Mouse (Mus musculus) effector memory CD4-positive, alpha-beta T cell, adult 5 months (primary cell): Measurements from ENCODE around the gene Gabpb2. TPM values are rescaled to one million over a fixed set of nuclear protein-coding genes. Genes with fewer than 3 reads are reported as not detected.

Experiments used
- polyA plus RNA-seq: library from polyadenylated mRNA; unstranded; fragments of 100-300 nt; shearing (Covaris generic); gene quantifications from one replicate; pipeline ENCODE4 v1.2.1, GENCODE M21; 2017

Gene Gabpb2
- 29.2 TPM for polyA plus RNA-seq

DNA sequence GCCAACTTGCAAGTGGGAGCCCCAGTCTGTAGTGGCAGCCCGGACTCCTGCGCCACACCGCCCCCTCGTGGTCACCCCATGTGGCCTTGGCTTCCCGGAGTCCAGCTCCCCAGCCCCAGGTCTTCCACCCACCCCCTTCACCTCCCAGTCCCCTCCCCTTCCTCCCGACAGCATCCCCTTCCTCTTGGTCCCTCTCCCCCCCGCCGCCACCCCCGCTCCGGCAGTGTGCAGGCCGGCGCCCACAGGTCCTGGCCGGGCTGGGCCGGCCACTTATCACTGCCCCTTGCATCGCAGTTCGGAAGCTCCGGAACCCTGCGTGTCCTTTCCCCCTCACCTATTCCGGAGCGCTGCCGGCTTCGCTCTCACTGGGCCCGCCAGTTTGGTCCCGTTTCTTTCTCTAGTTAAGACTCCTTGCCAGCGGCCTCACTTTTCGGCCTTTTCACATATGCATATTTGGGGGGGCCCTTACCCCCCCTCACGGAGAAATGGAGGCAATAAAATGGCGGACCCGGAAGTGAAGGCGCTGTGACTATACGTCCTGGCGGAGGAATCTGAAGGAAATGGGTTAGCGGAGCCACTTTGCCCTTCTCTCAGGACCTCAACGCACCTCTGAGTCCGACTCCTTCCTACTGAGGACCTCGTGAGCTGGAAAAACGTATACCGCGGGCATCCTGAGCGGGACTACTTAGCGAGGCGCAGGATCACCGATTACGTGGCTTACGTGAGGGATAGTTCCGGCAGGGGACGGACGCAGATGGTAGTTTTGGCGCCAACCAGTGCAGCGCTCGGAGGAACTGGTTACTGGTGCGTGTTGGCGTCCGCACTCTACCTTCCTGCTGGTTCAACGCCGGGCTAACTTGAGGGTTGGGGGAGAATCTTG is at the start of gene Gabpb2:
Gene Gabpb2 (minus strand): TSS at position 662 of the 880 bp plus-strand sequence.

GRCm38 (mm10) chr3:95250783-95251424 is 33.2 kb upstream of the Gabpb2 start, which contains the start of gene Bnipl:
TSS of gene Bnipl (minus strand) at chr3:95251193.

DNA sequence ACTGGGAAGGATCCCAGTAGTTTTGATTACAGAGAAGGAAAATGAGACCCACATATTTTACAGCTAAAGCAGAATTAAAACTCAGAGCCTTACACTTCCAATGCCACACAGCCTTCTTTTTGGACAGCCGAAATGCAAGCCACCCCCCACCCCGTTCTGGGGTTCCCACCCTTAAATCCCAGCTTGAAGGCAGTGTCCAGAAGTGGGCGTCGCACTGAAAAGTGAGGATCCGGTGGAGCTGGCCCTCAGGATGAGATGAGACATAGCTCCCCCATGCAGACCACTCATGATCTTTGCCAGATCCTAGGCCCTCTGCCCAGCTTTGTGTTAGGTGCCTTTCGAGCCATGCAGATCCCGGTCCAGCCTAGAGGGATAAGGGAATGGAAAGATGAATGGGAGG is 23.8 kb upstream of the Gabpb2 start, which contains the start of gene Gm128:
Gene Gm128 (minus strand): TSS at position 101 of the 400 bp plus-strand sequence.

DNA sequence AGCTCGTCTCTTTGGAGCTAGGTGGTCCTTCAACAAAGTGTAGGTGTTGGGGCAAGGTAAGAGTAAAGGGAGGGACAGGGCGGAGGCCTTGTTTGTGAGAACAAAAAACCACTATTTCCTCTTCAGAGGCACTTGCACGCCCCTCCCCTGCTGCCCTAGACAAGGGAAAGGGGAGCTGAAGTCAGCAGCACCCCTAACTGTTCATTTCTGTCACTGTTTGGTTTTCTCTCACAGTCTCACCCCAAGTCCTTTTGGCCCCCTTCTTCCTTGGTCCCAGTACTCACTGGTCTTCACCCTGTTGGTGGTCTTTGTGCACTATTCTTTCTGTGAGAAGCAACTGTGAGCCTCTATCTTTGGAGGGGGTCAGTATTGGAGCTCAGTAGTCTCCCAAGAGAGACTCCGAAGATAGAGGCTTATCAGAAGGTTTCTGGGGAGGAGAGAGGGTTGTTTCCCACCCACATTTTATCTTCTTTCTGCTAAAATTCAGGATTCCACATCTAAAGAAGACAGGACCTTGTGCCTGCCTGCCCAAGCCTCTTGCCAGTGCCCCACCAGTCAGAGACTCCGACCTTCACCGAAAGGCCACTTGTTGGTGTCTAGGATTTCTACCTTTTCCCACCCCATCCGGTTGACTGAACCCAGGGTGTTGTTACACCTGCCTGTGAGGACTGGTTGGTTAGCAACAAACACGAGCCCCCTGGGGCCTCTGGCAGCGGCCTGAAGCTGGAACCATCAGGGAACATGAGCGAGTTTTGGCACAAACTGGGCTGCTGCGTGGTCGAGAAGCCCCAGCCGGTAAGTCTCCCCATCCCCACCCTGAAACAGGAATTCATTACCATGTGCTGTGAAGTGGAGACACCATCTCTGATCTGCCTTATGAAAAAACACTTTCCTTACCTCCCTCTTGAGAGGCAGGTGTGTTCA is 13.8 kb upstream of the Gabpb2 start, which contains the start of gene Mllt11:
Gene Mllt11 (minus strand): TSS at position 874 of the 924 bp plus-strand sequence.

DNA sequence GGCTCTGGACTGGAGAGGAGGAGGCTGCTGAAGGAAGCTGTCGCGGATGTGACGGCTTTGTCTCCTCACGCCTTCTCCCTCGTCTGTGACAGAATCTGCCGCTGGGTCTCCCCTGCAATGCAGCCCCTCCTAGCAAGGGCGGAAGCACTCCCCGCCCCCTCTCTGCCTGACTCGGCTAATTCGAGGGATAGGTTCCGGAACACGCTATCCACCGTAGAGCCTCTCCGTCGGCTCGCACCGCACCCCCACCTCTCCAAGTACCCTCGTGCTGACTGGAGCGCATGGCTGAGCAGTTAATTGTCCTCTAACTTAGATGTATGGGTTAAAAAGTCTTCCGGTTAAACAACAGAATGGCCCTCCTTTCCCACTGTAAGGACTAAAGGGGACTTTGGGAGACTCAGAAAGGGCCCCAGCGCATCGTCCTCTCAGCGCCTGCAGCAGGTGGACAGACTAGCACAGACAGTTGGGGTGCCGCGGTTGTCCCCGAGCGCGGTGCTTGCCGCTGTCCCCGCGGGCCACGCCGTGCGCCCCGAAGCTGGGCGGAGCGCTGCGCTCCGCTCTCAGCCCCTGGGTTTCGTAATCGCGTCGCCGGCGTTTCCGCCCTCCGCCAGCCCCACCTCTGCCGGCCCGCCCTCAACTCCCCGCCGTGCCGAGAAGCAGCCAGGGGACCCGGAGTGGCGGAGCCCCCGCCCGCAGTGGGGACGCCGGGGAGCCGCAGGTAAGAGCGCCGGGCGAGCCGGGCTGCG is 10.6 kb upstream of the Gabpb2 start, which contains the start of gene Cdc42se1:
Gene Cdc42se1 (plus strand): TSS at position 585 of the 746 bp plus-strand sequence.

GRCm38 (mm10) chr3:95159987-95160963 is 57.4 kb downstream of the Gabpb2 start, which contains the start of gene Sema6c:
TSS of gene Sema6c (plus strand) at chr3:95160457.

GRCm38 (mm10) chr3:95141952-95142616 is 75.6 kb downstream of the Gabpb2 start, which contains the start of gene Tnfaip8l2:
TSS of gene Tnfaip8l2 (minus strand) at chr3:95142360.

GRCm38 (mm10) chr3:95133680-95134101 is 84.0 kb downstream of the Gabpb2 start, which contains the start of the genes Scnm1 and Lysmd1:
TSS of gene Scnm1 (minus strand) at chr3:95134011.
TSS of gene Lysmd1 (plus strand) at chr3:95134088.

Other genes starting within 250 kb of the Gabpb2 start
- gene Pi4kb, start 243.2 kb downstream of the Gabpb2 start, polyA plus RNA-seq, result 17.0 TPM
- gene Zfp687, start 202.5 kb downstream of the Gabpb2 start, polyA plus RNA-seq, result 52.1 TPM
- gene Psmd4, start 175.3 kb downstream of the Gabpb2 start, polyA plus RNA-seq, result 264 TPM
- 34.8 TPM for gene Pip5k1a, start 111.0 kb downstream of the Gabpb2 start, polyA plus RNA-seq
- 81.8 TPM for gene Vps72, start 106.9 kb downstream of the Gabpb2 start, polyA plus RNA-seq
- 0.66 TPM for gene Tmod4, start 93.4 kb downstream of the Gabpb2 start, polyA plus RNA-seq
- 70.8 TPM for gene Scnm1, start 83.9 kb downstream of the Gabpb2 start, polyA plus RNA-seq
- gene Lysmd1, start 83.8 kb downstream of the Gabpb2 start, polyA plus RNA-seq, result 26.1 TPM
- gene Tnfaip8l2, start 75.6 kb downstream of the Gabpb2 start, polyA plus RNA-seq, result 199 TPM
- 1.1 TPM for gene Sema6c, start 57.5 kb downstream of the Gabpb2 start, polyA plus RNA-seq
- 249 TPM for gene Cdc42se1, start 10.8 kb upstream of the Gabpb2 start, polyA plus RNA-seq
- 5.8 TPM for gene Mllt11, start 14.3 kb upstream of the Gabpb2 start, polyA plus RNA-seq
- gene Gm128, start 23.7 kb upstream of the Gabpb2 start, polyA plus RNA-seq, result 0.25 TPM
- not detected for gene Bnipl, start 33.3 kb upstream of the Gabpb2 start, polyA plus RNA-seq
- gene Mindy1, start 63.4 kb upstream of the Gabpb2 start, polyA plus RNA-seq, result 17.1 TPM
- gene Prune1, start 64.2 kb upstream of the Gabpb2 start, polyA plus RNA-seq, result 5.5 TPM
- gene Anxa9, start 89.3 kb upstream of the Gabpb2 start, polyA plus RNA-seq, result 0.67 TPM
- gene Cers2, start 96.9 kb upstream of the Gabpb2 start, polyA plus RNA-seq, result 197 TPM
- 24.2 TPM for gene Setdb1, start 139.3 kb upstream of the Gabpb2 start, polyA plus RNA-seq
- gene 4930558C23Rik, start 184.9 kb upstream of the Gabpb2 start, polyA plus RNA-seq, result not detected
- gene Arnt, start 216.5 kb upstream of the Gabpb2 start, polyA plus RNA-seq, result 63.5 TPM